Mouse (Mus musculus): Measurements from ENCODE around the gene Btbd3. TPM values are rescaled to one million over a fixed set of nuclear protein-coding genes. Genes with fewer than 3 reads are reported as not detected.
A peak's percentile ranks its signal among the peaks of the same experiment; 100 is the strongest.

The Btbd3 gene
- polyA plus RNA-seq, 1 experiment from 2014 or later = 16.7 TPM

DNA sequence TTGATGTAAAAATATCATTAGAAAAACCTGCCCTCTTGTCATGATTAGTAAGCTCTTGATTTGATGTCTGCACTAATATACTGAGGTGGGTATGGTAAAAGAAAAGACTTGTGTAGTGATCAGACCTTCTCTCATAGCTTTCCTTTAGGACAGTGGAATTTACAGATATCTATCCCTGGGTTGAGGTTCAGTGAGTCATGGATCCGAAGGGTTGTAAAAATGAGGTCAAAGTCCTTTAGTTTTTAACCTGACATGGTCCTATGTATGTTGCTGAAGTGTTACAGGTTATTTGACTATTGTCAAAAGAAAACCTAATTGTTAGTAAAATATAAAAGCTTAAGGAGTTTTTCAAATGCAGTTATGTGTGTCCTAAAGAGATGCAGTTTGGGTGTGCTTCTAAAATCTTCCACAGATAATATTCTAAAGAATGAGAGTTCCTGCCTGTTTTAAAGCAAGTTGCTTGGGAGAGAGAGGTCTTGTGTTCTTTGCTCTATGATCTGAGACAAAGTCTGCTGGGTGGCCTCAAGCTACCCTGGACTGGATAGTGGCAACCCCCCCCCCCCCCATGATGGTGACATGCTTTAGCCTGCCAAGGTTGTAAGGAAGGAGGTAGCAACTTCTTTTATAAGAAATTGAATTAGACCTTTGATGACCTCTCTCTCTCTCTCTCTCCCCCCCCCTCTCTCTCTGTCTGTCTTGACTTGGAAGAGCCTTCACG lies 234.5 kb downstream of the Btbd3 start:
- Histone ChIP-seq H3K4me1 (ENCODE audit: insufficient read depth, low read length) (no peaks in the 10 kb centered on the region), H3K36me3 (ENCODE audit: insufficient read depth, low read length) (no peaks in the 10 kb centered on the region), H3K27ac (ENCODE audit: low read length) (no peak overlapping the region), H3K4me2 (replicated peaks; ENCODE audit: low read depth, low read length) (no peak overlapping the region), H3K27me3 (ENCODE audit: insufficient read depth, low read length) (no peaks in the 10 kb centered on the region), H3K9me3 (ENCODE audit: low read length) (no peaks in the 10 kb centered on the region), H3K9ac (replicated peaks; ENCODE audit: low read length) (no peak overlapping the region), H3K4me3 (ENCODE audit: low read length) (no peak overlapping the region)
- 73% methylated on average over 2 of the region's 2 CpGs for WGBS
- ATAC-seq (ENCODE audit: low FRiP score, low TSS enrichment) = no peak

DNA sequence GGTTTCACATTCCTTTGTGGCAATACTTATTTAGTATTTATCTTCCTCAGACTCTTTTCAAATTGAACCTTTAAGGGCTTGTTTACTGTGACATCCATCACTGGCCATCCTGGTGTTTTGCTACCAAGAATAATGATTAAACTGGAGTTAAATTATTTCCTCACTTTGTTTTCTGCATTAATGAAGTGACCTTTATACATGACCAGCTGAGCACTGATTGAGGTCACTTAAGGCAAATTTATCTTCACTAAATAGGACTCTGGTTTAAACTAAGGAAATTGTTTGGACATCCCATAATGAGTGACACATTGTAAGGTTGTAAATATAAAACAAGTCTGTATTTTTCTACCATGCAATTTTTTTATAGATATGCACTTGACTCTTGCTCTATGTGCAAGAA lies 235.8 kb downstream of the Btbd3 start:
- no peaks in the 10 kb centered on the region for H3K9me3 ChIP-seq (ENCODE audit: low read length)
- no peak for ATAC-seq (ENCODE audit: low FRiP score, low TSS enrichment)
- H3K4me1 ChIP-seq (ENCODE audit: insufficient read depth, low read length) = no peaks in the 10 kb centered on the region
- no peak overlapping the region for H3K4me3 ChIP-seq (ENCODE audit: low read length)
- no peak overlapping the region for H3K9ac ChIP-seq (replicated peaks; ENCODE audit: low read length)
- no peaks in the 10 kb centered on the region for H3K27me3 ChIP-seq (ENCODE audit: insufficient read depth, low read length)
- H3K27ac ChIP-seq (ENCODE audit: low read length) = no peak overlapping the region
- H3K4me2 ChIP-seq (replicated peaks; ENCODE audit: low read depth, low read length) = no peak overlapping the region
- H3K36me3 ChIP-seq (ENCODE audit: insufficient read depth, low read length) = no peaks in the 10 kb centered on the region

DNA sequence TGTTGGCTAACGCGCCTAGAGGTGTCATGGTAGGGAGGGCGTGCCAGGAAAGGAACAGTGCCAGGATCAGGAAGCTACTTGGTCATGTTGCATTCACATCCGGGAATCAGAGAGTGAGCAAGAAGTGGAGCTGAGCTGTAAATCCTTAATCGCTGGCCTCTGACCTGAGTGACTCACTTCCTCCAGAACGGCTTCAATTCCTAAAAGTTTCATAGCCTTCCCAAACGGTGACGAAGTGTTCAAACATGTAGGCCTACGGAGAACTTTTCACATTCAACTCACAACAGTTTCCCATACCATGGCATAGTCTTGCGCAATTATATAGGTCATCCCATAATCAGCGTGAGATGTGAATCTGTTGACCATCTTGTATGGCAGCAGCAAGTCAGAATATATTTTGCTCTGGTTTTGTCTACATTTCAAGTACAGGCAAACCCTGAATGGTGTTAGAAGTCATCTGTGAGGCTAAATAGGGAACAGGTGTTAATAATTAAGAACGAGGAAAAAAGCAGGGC lies 247.6 kb downstream of the Btbd3 start:
- Histone ChIP-seq H3K27ac (ENCODE audit: low read length) (no peak overlapping the region), H3K27me3 (ENCODE audit: insufficient read depth, low read length) (no peaks in the 10 kb centered on the region), H3K4me1 (ENCODE audit: insufficient read depth, low read length) (no peaks in the 10 kb centered on the region), H3K36me3 (ENCODE audit: insufficient read depth, low read length) (no peaks in the 10 kb centered on the region), H3K9me3 (ENCODE audit: low read length) (no peaks in the 10 kb centered on the region), H3K4me3 (ENCODE audit: low read length) (no peak overlapping the region), H3K9ac (replicated peaks; ENCODE audit: low read length) (no peak overlapping the region), H3K4me2 (replicated peaks; ENCODE audit: low read depth, low read length) (no peak overlapping the region)
- ATAC-seq (ENCODE audit: low FRiP score, low TSS enrichment) = no peak
- WGBS = 73% methylated on average over 12 of the region's 12 CpGs

DNA sequence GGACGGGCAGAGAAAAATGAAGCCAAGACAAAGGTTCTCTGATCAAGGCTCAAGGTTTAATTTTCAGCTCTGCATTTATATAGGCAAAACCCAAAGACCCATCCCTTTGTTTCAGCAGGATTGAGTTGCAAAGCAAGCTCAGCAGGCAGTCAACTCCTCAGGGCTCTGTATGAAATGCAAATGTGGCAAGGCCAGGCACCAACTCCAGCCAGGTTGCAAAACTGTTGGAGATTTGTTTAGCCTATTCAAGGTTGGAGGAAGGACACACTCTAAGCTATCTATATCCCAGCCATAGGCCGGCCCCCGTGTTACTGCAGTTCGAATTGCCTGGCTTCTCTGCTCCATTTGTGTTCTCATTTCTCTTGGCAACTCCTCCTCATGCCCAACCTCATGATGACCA lies 259.2 kb downstream of the Btbd3 start:
- H3K9me3 ChIP-seq (ENCODE audit: low read length) = no peaks in the 10 kb centered on the region
- no peak overlapping the region for H3K4me3 ChIP-seq (ENCODE audit: low read length)
- H3K9ac ChIP-seq (replicated peaks; ENCODE audit: low read length) = no peak overlapping the region
- ATAC-seq (ENCODE audit: low FRiP score, low TSS enrichment) = no peak
- H3K4me1 ChIP-seq (ENCODE audit: insufficient read depth, low read length) = no peaks in the 10 kb centered on the region
- no peak overlapping the region for H3K4me2 ChIP-seq (replicated peaks; ENCODE audit: low read depth, low read length)
- H3K36me3 ChIP-seq (ENCODE audit: insufficient read depth, low read length) = no peaks in the 10 kb centered on the region
- H3K27ac ChIP-seq (ENCODE audit: low read length) = no peak overlapping the region
- WGBS = 47% methylated on average over 4 of the region's 4 CpGs
- no peaks in the 10 kb centered on the region for H3K27me3 ChIP-seq (ENCODE audit: insufficient read depth, low read length)

DNA sequence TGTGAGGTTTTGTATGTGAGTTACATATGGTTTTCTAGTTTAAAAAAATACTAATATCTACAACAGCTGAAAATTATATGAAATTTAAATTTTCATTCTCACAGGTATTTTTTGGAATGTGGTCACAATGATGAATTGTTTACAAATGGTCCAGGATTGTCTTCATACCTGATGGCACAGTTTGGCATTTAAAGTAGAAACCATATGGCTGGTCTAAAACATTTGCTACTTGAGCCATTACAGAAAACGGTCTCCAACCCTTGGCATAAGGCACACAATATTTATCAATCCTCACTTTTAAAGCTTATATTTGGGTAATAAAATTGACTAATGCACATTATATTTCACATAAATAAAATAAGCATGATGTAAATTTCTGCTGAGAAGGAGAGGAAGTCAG lies 272.1 kb downstream of the Btbd3 start:
- H3K4me1 ChIP-seq (ENCODE audit: insufficient read depth, low read length) = no peaks in the 10 kb centered on the region
- H3K9me3 ChIP-seq (ENCODE audit: low read length) = no peaks in the 10 kb centered on the region
- ATAC-seq (ENCODE audit: low FRiP score, low TSS enrichment) = no peak
- H3K9ac ChIP-seq (replicated peaks; ENCODE audit: low read length) = no peak overlapping the region
- no peak overlapping the region for H3K27ac ChIP-seq (ENCODE audit: low read length)
- no peak overlapping the region for H3K4me3 ChIP-seq (ENCODE audit: low read length)
- 73% methylated on average over 1 of the region's 1 CpGs for WGBS
- no peaks in the 10 kb centered on the region for H3K36me3 ChIP-seq (ENCODE audit: insufficient read depth, low read length)
- H3K27me3 ChIP-seq (ENCODE audit: insufficient read depth, low read length) = no peaks in the 10 kb centered on the region
- H3K4me2 ChIP-seq (replicated peaks; ENCODE audit: low read depth, low read length) = no peak overlapping the region

DNA sequence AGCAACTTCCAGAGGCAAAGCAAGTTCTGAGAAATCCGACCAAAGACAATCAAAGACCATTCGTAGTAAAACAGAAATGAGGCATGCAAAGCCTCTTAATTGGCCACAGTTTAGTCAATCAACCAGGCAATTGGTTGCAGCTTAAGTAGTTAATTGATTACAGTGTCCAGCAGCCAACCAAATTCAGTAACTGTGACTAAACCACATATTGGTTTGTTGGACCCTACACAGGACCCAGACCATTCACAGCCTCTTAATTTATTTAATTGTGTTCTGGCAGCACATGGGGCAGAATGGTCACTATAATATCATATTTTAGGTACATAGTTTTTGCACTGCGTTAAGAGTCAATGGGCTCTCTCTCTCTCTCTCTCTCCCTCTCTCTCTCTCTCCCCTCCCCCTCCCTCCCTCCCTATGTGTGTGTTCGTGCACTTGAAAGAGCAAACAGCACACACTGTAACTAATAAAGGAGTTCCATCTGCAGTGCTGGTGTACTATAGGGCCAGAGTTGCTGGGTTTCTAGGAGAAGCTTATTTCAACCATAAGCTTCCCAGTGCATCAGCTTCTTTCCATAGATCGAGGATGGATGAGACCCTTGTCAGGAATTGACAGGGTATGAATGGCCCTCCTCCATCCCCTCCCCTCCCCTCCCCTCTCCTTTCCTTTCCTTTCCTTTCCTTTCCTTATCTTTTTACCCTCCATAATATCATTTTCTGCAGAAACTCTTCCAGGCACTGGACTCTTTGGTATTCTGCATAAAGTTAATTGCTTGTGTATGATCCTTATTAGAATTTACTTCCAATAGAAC lies 275.0 kb downstream of the Btbd3 start:
- no peak overlapping the region for H3K9ac ChIP-seq (replicated peaks; ENCODE audit: low read length)
- no peaks in the 10 kb centered on the region for H3K4me1 ChIP-seq (ENCODE audit: insufficient read depth, low read length)
- no peak overlapping the region for H3K27ac ChIP-seq (ENCODE audit: low read length)
- H3K4me3 ChIP-seq (ENCODE audit: low read length) = no peak overlapping the region
- no peaks in the 10 kb centered on the region for H3K36me3 ChIP-seq (ENCODE audit: insufficient read depth, low read length)
- no peaks in the 10 kb centered on the region for H3K27me3 ChIP-seq (ENCODE audit: insufficient read depth, low read length)
- H3K9me3 ChIP-seq (ENCODE audit: low read length) = no peaks in the 10 kb centered on the region
- no peak overlapping the region for H3K4me2 ChIP-seq (replicated peaks; ENCODE audit: low read depth, low read length)
- ATAC-seq (ENCODE audit: low FRiP score, low TSS enrichment) = no peak
- 66% methylated on average over 5 of the region's 5 CpGs for whole genome bisulfite sequencing

DNA sequence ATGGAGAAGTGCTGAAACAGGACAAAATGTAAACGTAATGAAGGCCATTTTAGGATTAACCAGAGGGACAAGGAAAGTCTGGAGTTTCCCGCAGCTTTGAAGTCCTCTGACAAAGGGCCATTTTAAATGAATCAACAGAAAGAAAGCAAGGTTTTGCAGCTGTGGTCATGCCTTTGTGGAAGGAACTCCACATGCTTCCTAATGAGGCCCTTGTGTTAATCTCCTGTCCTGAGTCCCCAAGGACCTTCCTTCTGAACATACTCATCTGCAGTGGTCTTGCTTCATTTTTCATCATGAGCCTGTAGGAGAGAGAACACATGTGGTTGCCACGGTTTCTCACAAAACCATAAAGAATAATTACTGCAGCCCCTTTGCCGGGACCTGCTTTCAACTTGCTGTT lies 275.6 kb downstream of the Btbd3 start:
- no peak overlapping the region for H3K4me3 ChIP-seq (ENCODE audit: low read length)
- no peaks in the 10 kb centered on the region for H3K4me1 ChIP-seq (ENCODE audit: insufficient read depth, low read length)
- no peak overlapping the region for H3K27ac ChIP-seq (ENCODE audit: low read length)
- H3K36me3 ChIP-seq (ENCODE audit: insufficient read depth, low read length) = no peaks in the 10 kb centered on the region
- no peak overlapping the region for H3K9ac ChIP-seq (replicated peaks; ENCODE audit: low read length)
- 56% methylated on average over 4 of the region's 4 CpGs for WGBS
- no peak overlapping the region for H3K4me2 ChIP-seq (replicated peaks; ENCODE audit: low read depth, low read length)
- ATAC-seq (ENCODE audit: low FRiP score, low TSS enrichment) = 0 out of 2 replicates have a peak, but pooled peaks have one; percentile 46
- no peaks in the 10 kb centered on the region for H3K27me3 ChIP-seq (ENCODE audit: insufficient read depth, low read length)
- H3K9me3 ChIP-seq (ENCODE audit: low read length) = no peaks in the 10 kb centered on the region

DNA sequence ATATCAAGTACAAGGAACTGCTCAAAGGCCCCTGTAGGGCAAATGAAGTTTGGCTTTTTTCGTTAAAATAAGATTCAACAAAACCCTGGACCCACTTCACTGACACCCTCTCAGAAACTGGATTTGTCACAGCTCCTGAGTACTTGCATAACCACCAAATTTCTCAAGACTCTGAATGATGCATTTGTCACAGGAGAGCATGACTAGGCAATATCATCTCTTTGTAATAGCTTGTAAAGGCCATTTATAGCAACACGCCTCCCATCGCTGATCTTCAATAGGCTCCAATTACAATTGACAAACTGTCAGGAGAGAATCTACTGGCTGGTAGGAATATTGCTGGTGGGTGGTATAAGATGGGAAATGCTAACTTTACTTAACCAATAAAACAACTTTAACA lies 283.3 kb downstream of the Btbd3 start:
- H3K27ac ChIP-seq (ENCODE audit: low read length) = no peak overlapping the region
- ATAC-seq (ENCODE audit: low FRiP score, low TSS enrichment) = no peak
- WGBS = 88% methylated on average over 3 of the region's 3 CpGs
- no peak overlapping the region for H3K4me2 ChIP-seq (replicated peaks; ENCODE audit: low read depth, low read length)
- no peaks in the 10 kb centered on the region for H3K4me1 ChIP-seq (ENCODE audit: insufficient read depth, low read length)
- no peak overlapping the region for H3K4me3 ChIP-seq (ENCODE audit: low read length)
- H3K27me3 ChIP-seq (ENCODE audit: insufficient read depth, low read length) = no peaks in the 10 kb centered on the region
- no peaks in the 10 kb centered on the region for H3K9me3 ChIP-seq (ENCODE audit: low read length)
- no peaks in the 10 kb centered on the region for H3K36me3 ChIP-seq (ENCODE audit: insufficient read depth, low read length)
- H3K9ac ChIP-seq (replicated peaks; ENCODE audit: low read length) = no peak overlapping the region

DNA sequence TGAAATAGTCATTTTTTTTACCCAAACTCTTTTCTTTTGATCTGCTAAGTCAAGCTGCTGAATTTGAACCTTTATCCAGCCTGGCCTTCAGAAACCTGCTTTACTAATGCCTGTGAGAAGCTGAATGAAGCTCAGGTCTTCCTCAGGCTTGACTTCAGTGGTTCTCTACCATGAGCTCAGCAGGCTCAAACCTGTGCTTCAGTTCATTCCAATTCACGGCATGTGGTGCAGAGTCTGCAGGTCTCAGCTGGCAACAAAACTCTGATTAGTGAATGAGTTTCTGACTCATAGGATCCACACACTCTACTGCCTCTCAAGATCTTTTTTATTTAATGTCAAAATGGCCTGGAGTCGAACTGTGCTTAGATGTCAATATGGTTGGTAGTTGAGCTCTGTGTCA lies 292.6 kb downstream of the Btbd3 start:
- H3K4me2 ChIP-seq (replicated peaks; ENCODE audit: low read depth, low read length) = no peak overlapping the region
- no peak overlapping the region for H3K27ac ChIP-seq (ENCODE audit: low read length)
- H3K9me3 ChIP-seq (ENCODE audit: low read length) = no peaks in the 10 kb centered on the region
- H3K9ac ChIP-seq (replicated peaks; ENCODE audit: low read length) = no peak overlapping the region
- H3K27me3 ChIP-seq (ENCODE audit: insufficient read depth, low read length) = no peaks in the 10 kb centered on the region
- peaks cover 4% of the 10 kb centered on the region; the same call in 1 of the 2 replicates for H3K4me1 ChIP-seq (ENCODE audit: insufficient read depth, low read length)
- no peak overlapping the region for H3K4me3 ChIP-seq (ENCODE audit: low read length)
- H3K36me3 ChIP-seq (ENCODE audit: insufficient read depth, low read length) = no peaks in the 10 kb centered on the region
- 74% methylated on average over 2 of the region's 2 CpGs for WGBS
- ATAC-seq (ENCODE audit: low FRiP score, low TSS enrichment) = no peak

DNA sequence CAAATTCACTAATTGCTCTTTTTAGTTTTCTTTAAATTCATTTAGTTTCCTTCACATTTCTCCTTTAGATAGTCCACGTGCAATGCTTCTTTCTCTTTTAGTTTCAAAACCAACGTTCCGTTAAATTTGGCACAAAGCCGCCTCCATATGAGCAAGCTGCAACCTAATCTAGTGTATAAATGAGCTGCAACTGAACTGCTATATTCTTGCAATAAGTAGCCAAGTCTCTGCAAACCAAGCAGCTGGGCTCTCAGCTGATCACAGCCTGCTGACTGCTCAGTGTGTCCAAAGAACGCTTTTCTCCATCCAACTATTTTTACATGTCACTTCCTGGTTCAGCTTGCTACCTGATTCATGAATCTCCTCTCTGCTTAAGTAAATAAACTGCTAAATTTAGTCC lies 295.2 kb downstream of the Btbd3 start:
- no peak overlapping the region for H3K9ac ChIP-seq (replicated peaks; ENCODE audit: low read length)
- peaks cover 4% of the 10 kb centered on the region; the same call in 1 of the 2 replicates for H3K4me1 ChIP-seq (ENCODE audit: insufficient read depth, low read length)
- no peak overlapping the region for H3K4me2 ChIP-seq (replicated peaks; ENCODE audit: low read depth, low read length)
- ATAC-seq (ENCODE audit: low FRiP score, low TSS enrichment) = 0 out of 2 replicates have a peak, but pooled peaks have one; percentile 54
- H3K4me3 ChIP-seq (ENCODE audit: low read length) = no peak overlapping the region
- no peaks in the 10 kb centered on the region for H3K27me3 ChIP-seq (ENCODE audit: insufficient read depth, low read length)
- no peaks in the 10 kb centered on the region for H3K9me3 ChIP-seq (ENCODE audit: low read length)
- H3K27ac ChIP-seq (ENCODE audit: low read length) = no peak overlapping the region
- no peaks in the 10 kb centered on the region for H3K36me3 ChIP-seq (ENCODE audit: insufficient read depth, low read length)
- WGBS = 35% methylated on average over 5 of the region's 5 CpGs
